Mouse (Mus musculus) erythroid progenitor cell, adult 5-6 weeks (primary cell): ENCODE measurements around the gene Zscan5b. TPM values are rescaled to one million over a fixed set of nuclear protein-coding genes. Genes with fewer than 3 reads are reported as not detected.
A peak's percentile ranks its signal among the peaks of the same experiment; 100 is the strongest.
"Not testable (repeated sequence)": the region's sequence is repeated elsewhere in the genome, so short reads cannot be mapped to it uniquely, and the experiment has no call there.

ENCODE experiments used
- ATAC-seq: replicated peaks from 2 replicates; pipeline ENCODE4 v1.8.0; 2016; ENCODE audit warnings: moderate number of reproducible peaks, mild to moderate bottlenecking, moderate TSS enrichment, inconsistent platforms; ENCODE audit not compliant: poor library complexity, low FRiP score, severe bottlenecking
- total RNA-seq, 2 experiments: library from RNA; stranded (forward) in 1 of 2; stranded (reverse) in 1 of 2; fragments of 150-400 nt in 1 of 2; fragments of 186-747, 209-891 nt in 1 of 2; gene quantifications; 2 replicates each; pipeline versions ENCODE4 v1.2.3 to v1.2.4; 2015 to 2017; ENCODE audit warnings: low replicate concordance in 2 of 2

Gene Zscan5b
- total RNA-seq, 2 experiments from 2014 or later, result not detected

- ATAC-seq, result no peak
Measured at GRCm38 (mm10) chr7:6239787-6240186, 17.7 kb downstream of the Zscan5b start.

GRCm38 (mm10) chr7:6240841-6241425 lies 18.9 kb downstream of the Zscan5b start:
- not testable (repeated sequence) for ATAC-seq

- ATAC-seq, result no peak
Measured at GRCm38 (mm10) chr7:6244361-6245292, 22.5 kb downstream of the Zscan5b start.

GRCm38 (mm10) chr7:6252410-6252809 lies 30.3 kb downstream of the Zscan5b start, which contains the start of gene Epp13:
Epp13 (plus strand) TSS chr7:6252710.
- no peak for ATAC-seq

- ATAC-seq, result no peak
Measured at GRCm38 (mm10) chr7:6254451-6254850, 32.4 kb downstream of the Zscan5b start.

- ATAC-seq, result no peak
Measured at GRCm38 (mm10) chr7:6257386-6257785, 35.3 kb downstream of the Zscan5b start.

- no peak for ATAC-seq
Measured at GRCm38 (mm10) chr7:6258232-6259220, 36.4 kb downstream of the Zscan5b start.

- not testable (repeated sequence) for ATAC-seq
Measured at GRCm38 (mm10) chr7:6260004-6260403, 37.9 kb downstream of the Zscan5b start.

- ATAC-seq, result no peak
Measured at GRCm38 (mm10) chr7:6262120-6262519, 40.0 kb downstream of the Zscan5b start.

- ATAC-seq, result no peak
Measured at GRCm38 (mm10) chr7:6262984-6263383, 40.9 kb downstream of the Zscan5b start.

- ATAC-seq, result peak; percentile 70; the same call in 1 of the 2 replicates
Measured at GRCm38 (mm10) chr7:6265695-6266094, 43.6 kb downstream of the Zscan5b start.

- ATAC-seq, result no peak
Measured at GRCm38 (mm10) chr7:6277906-6278305, 55.8 kb downstream of the Zscan5b start.

- peak; percentile 62 for ATAC-seq
Measured at GRCm38 (mm10) chr7:6282749-6283148, 60.7 kb downstream of the Zscan5b start.

- peak; percentile 86 for ATAC-seq
Measured at GRCm38 (mm10) chr7:6283451-6284075, 61.5 kb downstream of the Zscan5b start.

- no peak for ATAC-seq
Measured at GRCm38 (mm10) chr7:6284442-6285012, 62.4 kb downstream of the Zscan5b start.

GRCm38 (mm10) chr7:6285366-6285765 lies 63.3 kb downstream of the Zscan5b start:
- no peak for ATAC-seq

GRCm38 (mm10) chr7:6285842-6286705 lies 64.0 kb downstream of the Zscan5b start, which contains the start of gene Zfp667:
Zfp667 (plus strand) TSS chr7:6286579.
- peak; percentile 82 for ATAC-seq

GRCm38 (mm10) chr7:6286921-6287531 lies 64.9 kb downstream of the Zscan5b start:
- no peak for ATAC-seq
